ENCODE assay signal across 8 mouse cellular contexts in genomic region chr9:94670704-94671103, GRCm38 (mm10). TPM values are rescaled to one million over a fixed set of nuclear protein-coding genes. Genes with fewer than 3 reads are reported as not detected.
DNase-seq lines count a peak whose midpoint lies in the region; ATAC-seq and TF ChIP-seq lines count a peak whose summit lies in the region.

No protein-coding gene starts in this region.

- no peak overlapping the region for H3K9ac ChIP-seq in heart, embryonic 15.5 days
- H3K9ac ChIP-seq in hindbrain, postnatal 0 days (replicated peaks; ENCODE audit: low read length), result peak overlapping the region; percentile 53
- peak overlapping the region; percentile 70 for H3K9ac ChIP-seq in midbrain, embryonic 13.5 days (replicated peaks)

- peak overlapping the region; percentile 72 for H3K4me2 ChIP-seq in heart, embryonic 15.5 days
- peak overlapping the region; percentile 78 for H3K4me2 ChIP-seq in hindbrain, postnatal 0 days (ENCODE audit: low read depth, low read length)
- peak overlapping the region; percentile 80 for H3K4me2 ChIP-seq in midbrain, embryonic 13.5 days (replicated peaks)

- intact Hi-C loops in heart, postnatal 36 days (cut with DNase I), result loop anchor here (5.0 kb wide), 1 partner anchor 57 kb away; no protein-coding TSS in a partner anchor

- no peak overlapping the region for H3K27ac ChIP-seq in heart, embryonic 15.5 days
- H3K27ac ChIP-seq in embryonic facial prominence, embryonic 10.5 days (replicated peaks), result no peak overlapping the region
- no peak overlapping the region for H3K27ac ChIP-seq in hindbrain, postnatal 0 days
- H3K27ac ChIP-seq in midbrain, embryonic 13.5 days, result 0 out of 2 replicates have a peak overlapping the region, but pooled peaks have one; percentile 79

- DNase-seq in heart, postnatal 36 days, result no peak
- no peak for DNase-seq in embryonic facial prominence, embryonic 10.5 days (ENCODE audit: low spot score)
- DNase-seq in hindbrain, postnatal 0 days (ENCODE audit: low spot score), result no peak
- no peak for DNase-seq in gastrocnemius, postnatal 10 days
- no peak for DNase-seq in embryo, embryonic 10 days (ENCODE audit: low spot score)

- TF ChIP-seq CTCF in hindbrain, postnatal 0 days (IDR thresholded peaks at IDR 0.05; ENCODE audit: low read depth), result no peak

- peaks cover 7% of the 10 kb centered on the region; the same call in 1 of the 2 replicates for H3K4me1 ChIP-seq in heart, embryonic 15.5 days (replicated peaks)
- peaks cover 19% of the 10 kb centered on the region for H3K4me1 ChIP-seq in embryonic facial prominence, embryonic 10.5 days
- 0 out of 2 replicates have a peak, but pooled peaks cover 2% of the 10 kb centered on the region for H3K4me1 ChIP-seq in hindbrain, postnatal 0 days (ENCODE audit: insufficient read depth, low read length)
- H3K4me1 ChIP-seq in midbrain, embryonic 13.5 days (replicated peaks), result peaks cover 23% of the 10 kb centered on the region; the same call in 1 of the 2 replicates

- no peaks in the 10 kb centered on the region for H3K27me3 ChIP-seq in heart, embryonic 15.5 days
- no peaks in the 10 kb centered on the region for H3K27me3 ChIP-seq in embryonic facial prominence, embryonic 10.5 days (replicated peaks; ENCODE audit: low read depth, poor library complexity, severe bottlenecking)
- no peaks in the 10 kb centered on the region for H3K27me3 ChIP-seq in hindbrain, postnatal 0 days (ENCODE audit: insufficient read depth, low read length)
- H3K27me3 ChIP-seq in midbrain, embryonic 13.5 days, result no peaks in the 10 kb centered on the region

- no peaks in the 10 kb centered on the region for H3K36me3 ChIP-seq in heart, embryonic 15.5 days
- H3K36me3 ChIP-seq in embryonic facial prominence, embryonic 10.5 days (replicated peaks), result no peaks in the 10 kb centered on the region
- H3K36me3 ChIP-seq in hindbrain, postnatal 0 days (ENCODE audit: insufficient read depth, low read length), result no peaks in the 10 kb centered on the region
- H3K36me3 ChIP-seq in midbrain, embryonic 13.5 days, result no peaks in the 10 kb centered on the region

- H3K9me3 ChIP-seq in heart, embryonic 15.5 days (replicated peaks), result no peaks in the 10 kb centered on the region
- no peaks in the 10 kb centered on the region for H3K9me3 ChIP-seq in embryonic facial prominence, embryonic 10.5 days
- no peaks in the 10 kb centered on the region for H3K9me3 ChIP-seq in hindbrain, postnatal 0 days (ENCODE audit: low read length)
- no peaks in the 10 kb centered on the region for H3K9me3 ChIP-seq in midbrain, embryonic 13.5 days

- ATAC-seq in heart, embryonic 15.5 days (replicated peaks; ENCODE audit: insufficient number of reproducible peaks, insufficient read depth, low FRiP score, low read depth), result no peak
- no peak for ATAC-seq in hindbrain, postnatal 0 days
- no peak for ATAC-seq in midbrain, embryonic 13.5 days
- no peak for ATAC-seq in megakaryocyte-erythroid progenitor cell, adult 5-6 weeks (replicated peaks; ENCODE audit: low FRiP score, low TSS enrichment, poor library complexity, severe bottlenecking)

- H3K4me3 ChIP-seq in heart, embryonic 15.5 days, result peak overlapping the region; percentile 56
- peak overlapping the region; percentile 60; the same call in 1 of the 2 replicates for H3K4me3 ChIP-seq in embryonic facial prominence, embryonic 10.5 days
- peak overlapping the region; percentile 57 for H3K4me3 ChIP-seq in hindbrain, postnatal 0 days (ENCODE audit: low read length)
- peak overlapping the region; percentile 59 for H3K4me3 ChIP-seq in midbrain, embryonic 13.5 days (replicated peaks)

RNA-seq across cellular contexts. Expression of gene Slc9a9, which starts 1.0 kb away (rescaled TPM):
- 3.5 and 4.8 TPM in 2 replicates for polyA plus RNA-seq in heart, embryonic 15.5 days (2015; fragmentation: Nextera tagmentation; extraction: Ambion mirVana)
- 1 to 10 TPM; 2.2 to 2.8 TPM for total RNA-seq in heart, postnatal 36 days (2021)
- polyA plus RNA-seq in embryonic facial prominence, embryonic 10.5 days (2016; fragmentation: Nextera tagmentation; extraction: Ambion mirVana), result 2.0 and 2.6 TPM in 2 replicates
- 5.1 and 6.6 TPM in 2 replicates for total RNA-seq in hindbrain, postnatal 0 days (2014; rRNA removed)
- 5.8 and 6.1 TPM in 2 replicates for polyA plus RNA-seq in hindbrain, postnatal 0 days (2015; fragmentation: Nextera tagmentation; extraction: Ambion mirVana)
- 5.6 and 6.1 TPM in 2 replicates for polyA plus RNA-seq in midbrain, embryonic 13.5 days (2015; fragmentation: Nextera tagmentation; extraction: Ambion mirVana)
- total RNA-seq in gastrocnemius, postnatal 10 days (2021), result 1 to 10 TPM; 4.3 to 6.3 TPM
- 3.0 and 5.7 TPM in 2 replicates for total RNA-seq in megakaryocyte-erythroid progenitor cell, adult 5-6 weeks (2014; fragmentation: Nextera tagmentation)
- 2.9 and 6.1 TPM in 2 replicates for total RNA-seq in megakaryocyte-erythroid progenitor cell, adult 5-6 weeks (2017)
